Mouse (Mus musculus) layer of hippocampus, adult 9-10 months (tissue): ENCODE data around the gene Mmaa.
A peak's percentile ranks its signal among the peaks of the same experiment; 100 is the strongest.

Experiments
- DNase-seq: peaks from one replicate; pipeline ENCODE4 v3.0.0; 2022; ENCODE audit warnings: low spot score

Gene Mmaa

GRCm38 (mm10) chr8:79294610-79295275 is at the start of gene Mmaa:
Mmaa (minus strand) TSS chr8:79294937.
- peak; percentile 77 for DNase-seq

- DNase-seq: no peak
These were observed 46.5 kb upstream of the Mmaa start for GRCm38 (mm10) chr8:79341236-79341635.

- no peak for DNase-seq
These were observed 44.8 kb upstream of the Mmaa start for GRCm38 (mm10) chr8:79339555-79339954.

- DNase-seq: no peak
These were observed 43.9 kb upstream of the Mmaa start for GRCm38 (mm10) chr8:79338619-79339018.

- no peak for DNase-seq
These were observed 37.6 kb upstream of the Mmaa start for GRCm38 (mm10) chr8:79332109-79332900.

GRCm38 (mm10) chr8:79331571-79331970 is 36.8 kb upstream of the Mmaa start:
- DNase-seq: no peak

GRCm38 (mm10) chr8:79331017-79331416 is 36.3 kb upstream of the Mmaa start:
- no peak for DNase-seq

GRCm38 (mm10) chr8:79329735-79330134 is 35.0 kb upstream of the Mmaa start:
- DNase-seq: no peak

- no peak for DNase-seq
These were observed 34.4 kb upstream of the Mmaa start for GRCm38 (mm10) chr8:79329182-79329581.

GRCm38 (mm10) chr8:79325510-79325909 is 30.8 kb upstream of the Mmaa start:
- no peak for DNase-seq

GRCm38 (mm10) chr8:79324928-79325327 is 30.2 kb upstream of the Mmaa start:
- DNase-seq: no peak

GRCm38 (mm10) chr8:79324036-79324435 is 29.3 kb upstream of the Mmaa start:
- DNase-seq: no peak

GRCm38 (mm10) chr8:79323121-79323520 is 28.4 kb upstream of the Mmaa start:
- no peak for DNase-seq

GRCm38 (mm10) chr8:79310801-79311200 is 16.1 kb upstream of the Mmaa start:
- DNase-seq: no peak

GRCm38 (mm10) chr8:79305941-79306340 is 11.2 kb upstream of the Mmaa start:
- no peak for DNase-seq

- no peak for DNase-seq
These were observed 6.8 kb upstream of the Mmaa start for GRCm38 (mm10) chr8:79301548-79301947.

- DNase-seq: no peak
These were observed 5.0 kb upstream of the Mmaa start for GRCm38 (mm10) chr8:79299704-79300103.

GRCm38 (mm10) chr8:79297763-79298162 is 3.0 kb upstream of the Mmaa start:
- DNase-seq: peak; percentile 42

- no peak for DNase-seq
These were observed 754 bp upstream of the Mmaa start for GRCm38 (mm10) chr8:79295276-79296105.

GRCm38 (mm10) chr8:79293841-79294240 is 896 bp downstream of the Mmaa start:
- no peak for DNase-seq

- no peak for DNase-seq
These were observed 1.9 kb downstream of the Mmaa start for GRCm38 (mm10) chr8:79292712-79293264.

- no peak for DNase-seq
These were observed 5.1 kb downstream of the Mmaa start for GRCm38 (mm10) chr8:79289592-79289991.
